Mouse (Mus musculus): ENCODE measurements around the gene Nfia. TPM values are rescaled to one million over a fixed set of nuclear protein-coding genes. Genes with fewer than 3 reads are reported as not detected.

Gene Nfia
- polyA plus RNA-seq, 1 experiment: 41.2 TPM

DNA sequence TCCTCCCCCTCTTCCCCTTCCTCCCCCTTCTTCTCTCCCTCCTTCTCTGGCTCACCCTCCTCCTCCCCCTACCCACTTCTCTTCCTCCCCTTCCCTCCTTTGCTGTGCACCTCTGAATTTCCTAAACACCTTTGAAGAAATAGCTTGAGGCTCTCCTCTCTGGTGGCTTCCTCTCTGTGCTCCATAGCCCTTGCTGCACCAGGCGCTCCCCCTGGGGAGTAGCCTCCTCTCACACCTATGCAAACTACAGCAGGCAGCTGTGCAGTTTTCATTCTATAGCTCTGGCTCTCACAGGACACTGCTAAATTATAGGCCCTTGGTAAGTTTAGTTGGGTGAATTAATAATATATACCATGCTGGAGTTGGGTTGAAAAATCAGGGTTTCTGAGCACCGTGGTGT lies 211.8 kb downstream of the Nfia start:
- H3K27ac ChIP-seq (ENCODE audit: insufficient read depth, low read length): no peak overlapping the region
- TF ChIP-seq POLR2A (IDR thresholded peaks at IDR 0.05; ENCODE audit: borderline replicate concordance, insufficient read depth, low read length) (no peak), CTCF (IDR thresholded peaks at IDR 0.05; ENCODE audit: borderline replicate concordance, insufficient read depth, low read depth, low read length) (no peak)
- DNase-seq: no peak
- H3K4me1 ChIP-seq (ENCODE audit: control insufficient read depth, insufficient read depth, low read length): peaks cover 2% of the 10 kb centered on the region; the same call in 1 of the 2 replicates
- H3K27me3 ChIP-seq (ENCODE audit: control insufficient read depth, insufficient read depth, low read length): no peaks in the 10 kb centered on the region
- no peak overlapping the region for H3K4me3 ChIP-seq (replicated peaks; ENCODE audit: insufficient read depth, low read depth, low read length)
- 93% methylated on average over 2 of the region's 2 CpGs for WGBS

DNA sequence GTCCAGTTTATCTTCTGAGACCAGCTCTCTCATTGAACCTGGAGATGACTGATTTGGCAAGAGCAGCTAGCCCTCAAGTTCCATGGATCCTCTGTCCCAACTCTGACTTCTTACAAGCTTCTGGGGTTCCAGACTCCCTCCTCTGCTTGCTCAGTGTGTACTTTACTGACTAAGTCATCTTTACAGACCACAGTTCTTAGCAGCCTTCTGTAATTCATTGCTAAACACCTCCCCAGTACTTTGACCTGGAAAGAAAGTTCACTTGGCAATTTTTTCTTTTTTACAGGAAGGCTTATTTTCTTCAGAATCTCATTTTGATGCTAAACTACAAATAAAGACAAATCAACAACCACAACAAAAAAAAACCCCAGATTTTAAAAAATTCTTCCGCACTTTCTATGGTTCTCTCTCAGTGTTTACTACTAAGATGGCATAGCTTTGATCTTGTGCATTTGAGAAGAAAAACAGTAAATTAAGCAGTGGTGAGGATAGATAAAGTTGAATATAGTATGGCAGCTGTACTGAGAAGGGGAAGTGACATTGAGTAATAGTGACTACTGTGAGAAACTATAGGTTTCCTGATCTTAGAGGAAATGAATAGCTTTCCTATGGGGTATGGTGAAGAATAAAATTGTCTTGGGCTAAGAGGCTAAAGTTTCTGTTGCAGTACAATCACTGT lies 213.7 kb downstream of the Nfia start:
- DNase-seq: no peak
- WGBS: 94% methylated on average over 1 of the region's 1 CpGs
- no peak overlapping the region for H3K27ac ChIP-seq (ENCODE audit: insufficient read depth, low read length)
- peaks cover 8% of the 10 kb centered on the region; the same call in 1 of the 2 replicates for H3K4me1 ChIP-seq (ENCODE audit: control insufficient read depth, insufficient read depth, low read length)
- H3K4me3 ChIP-seq (replicated peaks; ENCODE audit: insufficient read depth, low read depth, low read length): no peak overlapping the region
- no peaks in the 10 kb centered on the region for H3K27me3 ChIP-seq (ENCODE audit: control insufficient read depth, insufficient read depth, low read length)
- TF ChIP-seq CTCF (IDR thresholded peaks at IDR 0.05; ENCODE audit: borderline replicate concordance, insufficient read depth, low read depth, low read length) (no peak), POLR2A (IDR thresholded peaks at IDR 0.05; ENCODE audit: borderline replicate concordance, insufficient read depth, low read length) (no peak)

DNA sequence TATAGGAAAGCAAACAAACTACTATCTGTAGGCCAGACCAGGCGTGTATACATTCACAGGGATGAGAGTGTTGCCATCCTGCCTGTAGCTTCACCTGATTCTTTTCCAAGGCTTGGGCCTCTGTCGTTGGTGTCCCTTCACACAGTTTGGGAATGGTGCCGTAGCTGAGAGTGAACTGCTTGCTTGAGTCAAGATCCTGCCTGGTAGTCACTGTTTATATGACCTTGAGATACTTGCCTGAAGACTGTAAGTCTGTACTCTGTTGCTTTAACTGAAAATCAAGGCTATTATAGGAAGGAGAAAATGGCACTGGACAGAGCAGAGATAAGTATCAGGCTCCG lies 214.2 kb downstream of the Nfia start:
- H3K27ac ChIP-seq (ENCODE audit: insufficient read depth, low read length): no peak overlapping the region
- H3K4me3 ChIP-seq (replicated peaks; ENCODE audit: insufficient read depth, low read depth, low read length): no peak overlapping the region
- DNase-seq: no peak
- H3K27me3 ChIP-seq (ENCODE audit: control insufficient read depth, insufficient read depth, low read length): no peaks in the 10 kb centered on the region
- no peak for TF ChIP-seq POLR2A (IDR thresholded peaks at IDR 0.05; ENCODE audit: borderline replicate concordance, insufficient read depth, low read length)
- TF ChIP-seq CTCF (IDR thresholded peaks at IDR 0.05; ENCODE audit: borderline replicate concordance, insufficient read depth, low read depth, low read length): no peak
- 84% methylated on average over 4 of the region's 4 CpGs for WGBS
- peaks cover 8% of the 10 kb centered on the region; the same call in 1 of the 2 replicates for H3K4me1 ChIP-seq (ENCODE audit: control insufficient read depth, insufficient read depth, low read length)

DNA sequence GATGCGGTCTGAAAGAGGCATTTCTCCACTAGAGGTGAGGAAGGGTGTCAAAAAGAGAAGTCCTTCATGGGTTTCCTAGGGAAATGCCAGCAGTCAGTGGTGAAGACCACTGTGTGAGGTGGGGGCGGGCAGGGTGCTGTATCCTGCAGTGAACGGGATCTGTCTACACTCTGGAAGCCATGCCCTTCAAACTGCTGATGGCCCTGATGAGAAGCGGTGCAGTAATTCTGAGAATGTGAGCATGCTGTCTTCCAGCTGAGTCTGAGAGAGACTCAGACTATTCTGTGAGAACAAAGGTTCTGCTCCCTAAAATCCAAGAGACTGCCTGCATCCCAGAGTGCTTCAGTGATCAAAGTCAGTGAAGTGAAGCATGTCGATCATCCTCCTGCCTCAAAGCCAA lies 216.2 kb downstream of the Nfia start:
- WGBS: 55% methylated on average over 5 of the region's 5 CpGs
- Histone ChIP-seq H3K4me1 (ENCODE audit: control insufficient read depth, insufficient read depth, low read length) (peaks cover 6% of the 10 kb centered on the region; the same call in 1 of the 2 replicates), H3K27ac (ENCODE audit: insufficient read depth, low read length) (no peak overlapping the region), H3K4me3 (replicated peaks; ENCODE audit: insufficient read depth, low read depth, low read length) (no peak overlapping the region), H3K27me3 (ENCODE audit: control insufficient read depth, insufficient read depth, low read length) (no peaks in the 10 kb centered on the region)
- DNase-seq: no peak
- TF ChIP-seq CTCF (IDR thresholded peaks at IDR 0.05; ENCODE audit: borderline replicate concordance, insufficient read depth, low read depth, low read length) (no peak), POLR2A (IDR thresholded peaks at IDR 0.05; ENCODE audit: borderline replicate concordance, insufficient read depth, low read length) (no peak)

DNA sequence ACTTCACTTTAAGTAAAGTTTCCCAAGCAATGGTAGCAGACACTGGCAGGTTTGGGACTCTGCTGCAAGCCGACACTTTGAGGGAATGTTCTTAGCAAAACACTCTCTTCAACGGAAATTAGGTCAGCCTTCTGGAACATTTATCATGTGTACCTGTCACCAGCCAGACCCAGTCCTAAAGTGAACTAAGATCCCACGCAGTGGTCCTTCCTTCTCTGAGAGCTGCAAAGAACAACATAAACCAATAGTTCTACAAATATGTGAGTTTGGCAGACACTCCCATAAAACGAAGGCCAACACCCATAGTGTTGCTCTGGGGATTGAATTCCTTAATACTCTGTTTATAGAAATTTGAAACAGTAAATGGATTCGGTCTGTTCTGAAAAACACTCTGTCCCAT lies 217.9 kb downstream of the Nfia start:
- H3K27me3 ChIP-seq (ENCODE audit: control insufficient read depth, insufficient read depth, low read length): no peaks in the 10 kb centered on the region
- TF ChIP-seq POLR2A (IDR thresholded peaks at IDR 0.05; ENCODE audit: borderline replicate concordance, insufficient read depth, low read length) (no peak), CTCF (IDR thresholded peaks at IDR 0.05; ENCODE audit: borderline replicate concordance, insufficient read depth, low read depth, low read length) (no peak)
- 32% methylated on average over 5 of the region's 5 CpGs for WGBS
- H3K27ac ChIP-seq (ENCODE audit: insufficient read depth, low read length): no peak overlapping the region
- H3K4me1 ChIP-seq (ENCODE audit: control insufficient read depth, insufficient read depth, low read length): peaks cover 6% of the 10 kb centered on the region; the same call in 1 of the 2 replicates
- no peak overlapping the region for H3K4me3 ChIP-seq (replicated peaks; ENCODE audit: insufficient read depth, low read depth, low read length)
- DNase-seq: peak in 1 of 2 experiments; percentile 24

DNA sequence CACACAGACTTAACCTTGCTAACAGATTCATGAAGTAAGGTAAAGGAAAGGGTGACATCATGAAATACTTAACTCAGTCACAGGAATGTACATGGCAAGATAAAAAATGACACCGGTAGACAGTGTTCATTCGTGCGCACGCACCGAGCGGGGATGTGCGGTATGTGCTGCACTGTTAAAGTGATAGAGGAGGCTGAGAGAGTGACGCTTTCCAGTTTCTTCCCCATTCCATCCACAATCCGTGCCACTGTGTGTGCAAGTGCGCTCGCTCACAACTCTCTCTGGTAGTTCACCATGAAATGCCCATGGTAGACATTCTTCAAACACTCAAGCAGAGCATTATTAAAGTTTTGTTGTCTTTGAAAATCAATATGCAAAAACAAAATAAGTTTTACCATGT lies 218.9 kb downstream of the Nfia start:
- Histone ChIP-seq H3K27ac (ENCODE audit: insufficient read depth, low read length) (no peak overlapping the region), H3K27me3 (ENCODE audit: control insufficient read depth, insufficient read depth, low read length) (no peaks in the 10 kb centered on the region), H3K4me3 (replicated peaks; ENCODE audit: insufficient read depth, low read depth, low read length) (no peak overlapping the region), H3K4me1 (ENCODE audit: control insufficient read depth, insufficient read depth, low read length) (peaks cover 8% of the 10 kb centered on the region; the same call in 1 of the 2 replicates)
- no peak for DNase-seq
- TF ChIP-seq CTCF (IDR thresholded peaks at IDR 0.05; ENCODE audit: borderline replicate concordance, insufficient read depth, low read depth, low read length): no peak
- TF ChIP-seq POLR2A (IDR thresholded peaks at IDR 0.05; ENCODE audit: borderline replicate concordance, insufficient read depth, low read length): no peak
- 84% methylated on average over 11 of the region's 11 CpGs for WGBS

DNA sequence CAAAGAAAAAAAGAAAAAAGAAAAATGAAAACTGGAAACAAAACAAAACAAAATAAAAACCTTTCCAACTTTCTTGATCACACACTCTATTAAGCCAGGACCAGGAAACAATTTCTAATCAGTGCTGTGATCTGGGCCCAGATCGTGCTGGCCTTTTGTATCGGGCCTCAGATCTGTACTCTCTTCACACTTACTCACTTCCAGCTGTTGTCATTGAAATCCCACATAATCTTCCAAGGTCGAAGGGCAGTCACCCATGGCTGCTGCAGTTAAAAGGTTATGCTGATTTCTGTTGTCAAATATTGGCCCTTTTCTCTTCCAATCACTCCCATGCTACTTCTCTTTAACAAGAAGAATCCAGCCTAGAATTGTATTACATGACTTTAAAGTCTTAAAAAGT lies 219.3 kb downstream of the Nfia start:
- no peak for TF ChIP-seq CTCF (IDR thresholded peaks at IDR 0.05; ENCODE audit: borderline replicate concordance, insufficient read depth, low read depth, low read length)
- TF ChIP-seq POLR2A (IDR thresholded peaks at IDR 0.05; ENCODE audit: borderline replicate concordance, insufficient read depth, low read length): no peak
- Histone ChIP-seq H3K4me1 (ENCODE audit: control insufficient read depth, insufficient read depth, low read length) (peaks cover 8% of the 10 kb centered on the region; the same call in 1 of the 2 replicates), H3K4me3 (replicated peaks; ENCODE audit: insufficient read depth, low read depth, low read length) (no peak overlapping the region), H3K27me3 (ENCODE audit: control insufficient read depth, insufficient read depth, low read length) (no peaks in the 10 kb centered on the region), H3K27ac (ENCODE audit: insufficient read depth, low read length) (no peak overlapping the region)
- WGBS: 70% methylated on average over 3 of the region's 3 CpGs
- DNase-seq: no peak

DNA sequence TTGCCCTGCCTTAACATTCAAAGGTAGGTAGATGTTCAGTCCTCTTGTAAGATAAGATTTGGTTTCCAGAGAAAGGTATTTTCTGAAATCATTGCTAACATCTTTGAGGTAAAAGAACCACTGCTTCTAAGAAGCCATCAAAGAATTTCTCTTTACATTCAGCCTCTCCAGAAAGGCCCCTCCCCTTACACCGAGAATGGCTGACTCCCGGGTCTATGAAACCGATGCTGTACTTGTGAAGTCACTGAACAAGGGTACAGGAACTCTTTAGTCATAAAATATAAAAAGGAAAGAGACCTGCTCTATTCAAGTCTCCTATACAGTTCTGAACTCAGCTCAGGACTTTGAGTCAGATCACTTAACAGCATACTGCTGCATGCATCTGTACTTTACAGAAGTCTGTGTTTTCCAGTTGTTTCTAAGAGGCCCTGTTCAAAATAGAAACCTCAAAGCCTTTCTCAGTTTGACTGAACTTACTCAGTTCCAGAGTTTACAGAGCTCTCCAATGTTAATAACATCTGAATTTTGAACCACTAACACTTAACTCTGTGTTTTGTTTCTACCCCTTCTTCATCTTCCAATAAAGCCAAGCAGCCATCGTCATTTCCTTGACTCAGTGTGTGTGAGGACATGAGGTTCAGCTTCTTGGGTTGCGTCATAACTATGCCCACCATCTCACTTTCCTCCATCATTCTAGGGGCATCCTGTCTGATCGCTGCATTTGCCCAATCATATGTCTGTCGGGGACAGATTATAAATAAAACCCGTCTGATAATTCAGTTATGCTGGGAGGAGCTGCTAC lies 223.6 kb downstream of the Nfia start:
- 75% methylated on average over 8 of the region's 8 CpGs for WGBS
- TF ChIP-seq CTCF (IDR thresholded peaks at IDR 0.05; ENCODE audit: borderline replicate concordance, insufficient read depth, low read depth, low read length) (no peak), POLR2A (IDR thresholded peaks at IDR 0.05; ENCODE audit: borderline replicate concordance, insufficient read depth, low read length) (no peak)
- H3K4me1 ChIP-seq (ENCODE audit: control insufficient read depth, insufficient read depth, low read length): peaks cover 11% of the 10 kb centered on the region
- no peak overlapping the region for H3K4me3 ChIP-seq (replicated peaks; ENCODE audit: insufficient read depth, low read depth, low read length)
- DNase-seq: no peak
- no peaks in the 10 kb centered on the region for H3K27me3 ChIP-seq (ENCODE audit: control insufficient read depth, insufficient read depth, low read length)
- H3K27ac ChIP-seq (ENCODE audit: insufficient read depth, low read length): no peak overlapping the region
